Mouse (Mus musculus) urinary bladder, postnatal 10 days (tissue): ENCODE measurements around the gene Nid2.

Experiments used
- DNase-seq: peaks from one replicate; pipeline ENCODE4 v3.0.0; 2022; ENCODE audit warnings: low spot score

The Nid2 gene

DNA sequence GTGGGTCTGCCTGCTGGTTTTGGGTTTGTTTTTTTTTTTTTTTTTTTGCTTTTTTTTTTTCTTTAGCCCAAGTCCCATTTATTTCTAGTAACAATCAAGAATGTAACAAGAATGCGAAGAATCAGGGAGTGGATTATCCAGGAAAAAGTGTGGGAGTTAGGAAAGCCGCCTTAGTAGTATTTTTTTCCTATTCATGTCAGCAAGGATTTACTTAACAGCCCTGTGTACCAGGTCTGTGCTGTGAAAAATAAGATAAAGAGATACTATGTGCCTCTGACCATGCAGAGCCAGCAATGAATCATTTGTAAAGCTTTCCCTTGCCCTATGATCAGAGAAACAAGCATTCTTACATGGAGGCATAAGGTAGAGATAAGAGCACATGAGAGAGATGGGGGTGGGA lies 4.8 kb upstream of the Nid2 start:
- DNase-seq = no peak

DNA sequence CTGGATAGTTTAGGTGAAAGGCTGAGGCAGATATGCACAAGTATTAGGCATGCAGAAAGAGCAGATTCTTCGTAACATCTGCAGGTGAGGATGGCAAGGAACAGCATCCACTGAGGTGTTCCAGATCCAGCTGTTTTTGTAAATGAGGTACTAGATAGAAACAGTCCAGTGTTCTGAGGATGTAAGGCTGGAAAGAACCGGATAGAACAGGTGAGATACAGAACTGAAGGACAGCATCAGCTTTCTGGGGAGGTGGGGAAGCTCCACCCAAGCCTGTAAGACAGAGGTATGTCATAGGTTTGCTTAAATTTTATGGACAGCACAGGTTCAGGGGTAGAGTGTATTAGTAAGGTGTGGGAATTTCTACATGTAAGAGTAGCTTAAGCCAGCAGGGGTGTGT lies 4.3 kb upstream of the Nid2 start:
- DNase-seq = no peak

DNA sequence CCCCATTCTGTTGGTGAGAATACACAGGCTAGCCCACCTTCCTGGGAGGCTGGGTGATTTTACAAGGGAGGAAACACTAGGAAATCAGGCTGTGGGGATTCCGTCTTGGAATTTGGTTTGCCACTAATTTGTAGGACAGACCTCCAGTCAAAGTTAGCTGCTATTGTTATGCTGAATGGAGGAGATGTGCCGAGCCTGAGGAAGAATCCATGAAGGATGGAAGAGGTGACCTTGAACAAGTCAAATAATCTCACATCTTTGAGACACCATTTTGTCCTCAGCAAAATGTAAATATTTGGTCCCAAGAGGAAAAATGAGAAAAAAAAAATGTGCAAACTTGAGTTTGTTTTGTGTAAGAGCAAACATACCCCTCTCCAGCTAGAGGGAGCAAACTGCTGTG lies 1.3 kb upstream of the Nid2 start:
- DNase-seq = no peak

DNA sequence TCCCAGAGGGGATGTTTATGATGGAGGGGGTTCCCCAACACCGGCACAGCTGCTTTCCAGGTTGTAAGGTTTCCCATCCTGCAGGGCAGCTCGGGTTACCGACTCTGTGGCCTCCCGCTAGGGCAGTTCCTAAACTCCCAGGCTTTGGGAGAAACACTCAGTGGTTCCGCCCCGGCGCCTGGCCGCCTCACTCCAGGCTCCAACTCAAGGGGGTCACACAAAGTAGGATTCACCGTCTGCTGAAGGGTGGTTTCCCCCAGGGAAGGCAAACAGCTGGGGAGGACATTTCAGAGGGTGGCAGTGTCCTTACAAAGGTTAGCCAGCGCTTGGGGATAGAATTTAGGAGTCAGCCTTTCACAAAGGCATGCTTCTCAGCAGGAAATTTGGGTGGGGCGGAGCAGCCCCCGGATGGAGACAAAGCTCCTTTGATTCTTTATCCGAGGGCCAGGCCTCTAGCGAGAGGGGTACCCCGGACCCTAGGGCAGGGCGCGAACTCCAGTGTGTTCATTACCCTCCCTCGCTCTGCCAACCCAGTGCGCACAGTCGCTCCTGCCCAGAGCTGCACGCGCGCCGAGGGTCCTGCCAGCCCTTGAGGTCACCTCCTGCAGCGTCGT lies 547 bp upstream of the Nid2 start:
- DNase-seq = no peak

DNA sequence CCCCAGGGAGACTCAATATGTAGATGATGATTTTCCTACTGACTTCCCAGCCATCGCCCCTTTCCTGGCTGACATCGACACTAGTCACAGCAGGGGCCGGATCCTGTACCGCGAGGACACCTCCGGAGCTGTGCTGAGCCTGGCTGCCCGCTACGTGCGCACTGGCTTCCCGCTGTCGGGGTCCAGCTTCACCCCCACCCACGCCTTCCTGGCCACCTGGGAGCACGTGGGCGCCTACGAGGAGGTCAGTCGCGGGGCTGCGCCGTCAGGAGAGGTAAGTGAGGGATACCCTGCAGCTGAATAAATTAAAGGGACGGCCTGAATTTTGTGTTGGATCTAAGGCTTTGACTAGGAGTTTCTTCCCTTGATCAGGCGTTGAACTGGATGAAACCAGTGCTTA lies 1.2 kb downstream of the Nid2 start:
- DNase-seq = no peak

DNA sequence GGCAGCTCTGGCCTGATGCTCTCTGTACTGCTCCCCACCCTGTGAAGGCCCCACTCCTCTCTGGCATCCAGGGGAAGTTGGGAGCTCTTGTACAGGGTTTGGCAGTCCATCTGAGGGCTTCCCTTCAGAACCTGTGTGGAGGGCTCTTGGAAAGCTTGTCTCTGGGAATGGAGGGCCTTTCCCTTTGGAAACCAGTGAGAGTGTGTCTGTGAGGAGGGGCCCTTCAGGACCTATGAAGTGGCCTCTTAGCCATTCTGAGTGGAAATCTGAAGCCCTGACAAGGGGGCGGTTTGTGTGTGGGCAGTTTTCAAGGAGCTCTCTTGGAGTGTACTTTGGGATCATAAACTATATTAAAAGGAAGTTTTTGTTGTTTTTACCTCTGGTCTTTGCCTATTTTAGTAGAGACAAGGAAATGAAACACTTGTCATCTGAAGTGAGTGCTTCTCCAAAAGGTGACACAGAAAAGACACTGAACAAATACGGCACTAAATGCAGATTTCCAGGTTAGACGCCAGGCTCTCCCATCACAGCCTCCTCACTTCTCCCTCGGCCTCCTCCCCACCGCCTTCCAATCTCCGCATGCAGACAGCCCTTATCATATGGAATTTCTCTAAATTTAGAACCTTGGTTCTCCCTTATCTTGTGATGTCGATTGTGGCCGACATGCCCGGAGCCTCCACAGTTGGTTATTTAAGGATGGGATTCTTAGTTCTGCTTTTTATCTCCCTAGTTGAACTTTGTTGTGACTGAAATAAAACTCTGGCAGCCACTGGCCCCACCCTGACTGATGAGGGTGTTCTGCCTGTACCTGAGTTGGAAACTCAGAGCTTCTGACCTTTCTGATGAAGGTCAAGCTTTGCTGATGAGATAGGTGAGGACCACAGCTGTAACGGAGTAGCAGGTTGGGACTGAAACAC lies 8.5 kb downstream of the Nid2 start:
- no peak for DNase-seq

DNA sequence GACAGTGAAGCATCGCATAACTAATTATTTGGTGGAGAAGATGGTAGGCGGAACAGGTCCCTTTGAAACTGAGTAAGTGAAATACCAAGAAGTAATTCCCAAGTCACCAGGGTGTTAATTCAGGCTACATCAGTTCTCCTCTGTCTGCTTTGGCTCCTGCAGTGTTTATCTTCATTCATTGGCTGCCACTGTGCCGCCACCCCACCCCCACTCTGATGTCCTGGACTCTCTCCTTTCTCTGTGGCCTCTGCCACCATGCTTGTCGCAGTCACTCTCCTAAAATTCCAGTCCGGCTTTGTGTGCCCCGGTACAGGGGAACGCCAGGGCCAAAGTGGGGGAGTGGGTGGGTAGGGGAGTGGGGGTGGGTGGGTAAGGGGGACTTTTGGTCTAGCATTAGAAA lies 9.7 kb downstream of the Nid2 start:
- no peak for DNase-seq

DNA sequence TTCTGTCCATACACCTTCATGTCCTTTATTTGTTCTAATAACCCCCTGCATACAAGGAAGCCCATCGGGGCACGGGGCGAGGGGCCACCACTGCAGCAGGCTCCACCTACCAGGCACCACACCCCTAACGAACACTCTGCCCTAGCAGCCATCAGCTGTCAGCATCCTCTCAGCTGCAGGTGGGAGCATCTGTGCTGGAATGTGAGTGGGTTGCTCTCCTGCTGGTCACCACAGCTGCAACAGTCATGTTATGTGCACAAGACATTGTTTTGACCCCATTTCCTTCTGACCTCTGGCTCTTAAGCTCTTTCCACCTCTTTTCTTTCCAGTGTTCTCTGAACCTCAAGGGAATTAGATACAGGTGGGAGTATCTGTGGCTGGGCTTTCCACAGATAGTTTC lies 10.9 kb downstream of the Nid2 start:
- DNase-seq = no peak

DNA sequence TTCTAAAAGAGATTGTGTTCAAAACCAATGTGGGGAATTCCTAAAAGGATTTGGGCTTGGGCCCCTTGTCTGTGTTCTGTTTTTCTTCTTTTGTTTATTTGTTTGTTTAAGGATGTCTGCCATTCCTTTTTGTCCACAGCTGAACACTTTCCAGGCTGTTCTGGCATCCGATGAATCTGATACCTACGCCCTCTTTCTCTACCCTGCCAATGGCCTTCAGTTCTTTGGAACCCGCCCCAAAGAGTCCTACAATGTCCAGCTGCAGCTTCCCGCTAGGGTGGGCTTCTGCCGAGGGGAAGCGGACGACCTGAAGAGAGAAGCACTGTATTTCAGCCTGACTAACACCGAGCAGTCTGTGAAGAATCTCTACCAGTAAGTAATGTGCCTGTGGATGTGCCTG lies 12.5 kb downstream of the Nid2 start:
- no peak for DNase-seq

DNA sequence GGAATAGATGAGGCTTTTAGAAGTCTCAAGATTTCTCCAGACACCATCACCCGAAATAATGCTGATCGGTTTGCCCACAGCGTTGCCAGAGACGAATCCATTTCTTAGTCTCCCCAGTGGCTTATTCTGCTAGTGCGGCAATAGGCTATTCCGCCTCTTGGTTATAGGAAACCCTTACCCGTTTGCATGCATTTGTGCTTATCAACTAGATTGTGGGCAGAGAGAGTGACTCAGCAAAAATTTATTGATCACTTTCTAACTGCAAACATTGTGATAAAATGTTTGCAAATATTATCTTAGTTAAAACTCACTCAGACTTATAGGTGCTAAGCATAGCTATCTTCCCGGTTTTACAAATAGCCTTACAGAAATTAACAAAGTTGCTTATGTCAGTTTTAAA lies 13.3 kb downstream of the Nid2 start:
- DNase-seq = no peak

DNA sequence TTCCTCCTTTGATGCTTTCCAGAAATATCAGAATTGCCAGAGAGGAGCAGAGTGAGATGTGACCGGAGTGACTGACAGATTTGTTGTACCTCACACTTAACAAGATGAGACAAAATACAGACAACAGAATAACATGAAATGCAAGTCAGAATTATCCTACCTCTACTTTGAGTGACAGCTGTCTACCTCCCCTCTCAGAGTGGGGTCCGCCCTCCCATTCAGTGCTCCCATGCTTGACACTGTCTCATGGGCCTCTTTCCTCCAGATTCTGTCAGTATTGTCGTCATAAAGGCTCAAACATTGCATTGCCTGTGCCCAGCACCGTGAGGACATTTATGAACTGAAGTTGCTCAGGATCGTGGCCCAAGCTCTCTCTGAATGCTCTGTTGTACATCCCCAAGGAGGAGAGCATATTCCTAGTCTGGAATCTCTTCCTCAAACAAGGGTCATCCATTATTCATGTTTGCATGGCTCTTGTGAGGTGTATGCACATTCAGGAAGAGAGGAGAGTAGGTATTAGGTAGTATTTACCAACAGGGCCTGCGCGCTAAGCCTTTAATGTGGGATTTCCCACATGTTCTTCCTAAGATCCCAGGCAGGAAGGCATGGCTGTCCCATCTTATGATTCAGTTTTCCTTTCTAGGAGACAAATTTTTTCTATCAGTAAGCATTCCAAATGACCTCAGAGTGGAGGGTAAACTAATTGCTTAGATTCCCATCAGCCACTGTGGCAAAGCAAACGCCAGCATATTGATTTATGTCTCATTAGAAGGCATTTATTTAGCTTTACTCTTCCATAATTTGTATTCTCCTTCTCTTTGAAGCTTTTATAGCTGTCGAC lies 14.7 kb downstream of the Nid2 start:
- no peak for DNase-seq

DNA sequence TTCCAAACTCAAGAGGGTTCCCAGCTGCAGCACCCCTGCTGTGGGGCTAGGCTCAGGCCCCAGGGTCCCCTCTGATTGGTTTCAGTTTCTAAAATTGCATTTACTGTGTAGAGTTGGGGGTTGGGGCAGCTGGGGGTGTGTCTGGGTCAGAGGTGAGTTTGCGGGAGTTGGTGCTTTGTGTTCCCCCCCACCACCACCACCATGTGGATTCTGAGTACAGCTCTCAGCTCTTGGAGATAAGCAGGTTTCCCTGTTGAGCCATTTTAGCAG lies 15.2 kb downstream of the Nid2 start:
- DNase-seq = no peak

DNA sequence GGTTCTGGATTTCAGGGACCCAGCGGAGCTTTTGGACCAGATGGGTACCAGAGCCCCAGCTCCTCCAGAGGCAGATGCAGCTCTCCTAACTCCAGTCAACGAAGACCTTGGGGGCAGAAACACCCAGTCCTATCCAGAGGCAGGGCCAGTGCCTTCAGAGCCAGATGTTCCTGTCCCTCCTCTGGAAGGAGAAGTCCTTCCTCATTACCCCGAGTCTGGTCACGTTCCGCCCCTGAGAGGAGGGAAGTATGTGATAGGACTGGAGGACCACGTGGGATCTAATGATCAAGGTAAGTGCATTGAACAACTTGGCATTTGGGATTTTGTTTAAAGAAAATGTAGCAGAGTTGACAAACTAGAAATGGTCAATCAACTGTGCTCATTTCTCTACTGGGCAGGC lies 17.6 kb downstream of the Nid2 start:
- no peak for DNase-seq

DNA sequence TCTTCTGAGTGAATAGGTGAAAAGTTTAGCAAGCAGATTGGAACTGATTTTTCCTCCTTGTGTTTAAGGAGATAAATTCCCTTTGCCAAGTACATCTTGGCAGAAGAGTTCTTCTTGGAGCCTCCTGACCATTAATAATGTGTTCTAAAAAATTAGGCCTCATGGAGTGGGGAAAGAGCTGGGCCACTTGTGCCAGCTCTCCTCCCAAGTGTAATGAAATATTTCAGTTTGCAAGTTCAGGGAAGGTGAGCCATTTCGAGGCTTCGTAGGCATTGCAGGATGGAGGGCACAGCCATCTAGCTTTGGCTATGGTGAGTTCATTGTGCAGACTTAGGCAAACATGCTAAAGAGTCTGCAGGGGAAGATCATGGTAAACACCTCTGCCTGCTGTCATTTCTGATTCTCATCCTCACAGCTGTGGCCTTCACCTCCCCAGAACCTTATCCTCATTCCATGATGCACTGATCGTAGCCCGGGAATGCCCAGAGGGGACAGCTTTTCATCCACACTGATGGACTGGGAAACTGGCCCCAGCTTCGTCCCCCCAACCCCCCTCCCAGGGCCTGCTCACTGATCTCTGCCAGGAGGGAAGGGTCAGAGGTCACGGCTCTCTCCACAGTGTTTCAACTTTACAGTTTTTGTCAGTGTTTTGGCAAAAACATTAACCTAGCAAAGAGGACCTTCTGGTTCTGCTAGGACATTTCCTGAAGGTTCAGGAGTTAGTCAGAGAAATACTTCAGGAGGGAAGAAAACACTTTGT lies 18.6 kb downstream of the Nid2 start:
- DNase-seq = no peak

DNA sequence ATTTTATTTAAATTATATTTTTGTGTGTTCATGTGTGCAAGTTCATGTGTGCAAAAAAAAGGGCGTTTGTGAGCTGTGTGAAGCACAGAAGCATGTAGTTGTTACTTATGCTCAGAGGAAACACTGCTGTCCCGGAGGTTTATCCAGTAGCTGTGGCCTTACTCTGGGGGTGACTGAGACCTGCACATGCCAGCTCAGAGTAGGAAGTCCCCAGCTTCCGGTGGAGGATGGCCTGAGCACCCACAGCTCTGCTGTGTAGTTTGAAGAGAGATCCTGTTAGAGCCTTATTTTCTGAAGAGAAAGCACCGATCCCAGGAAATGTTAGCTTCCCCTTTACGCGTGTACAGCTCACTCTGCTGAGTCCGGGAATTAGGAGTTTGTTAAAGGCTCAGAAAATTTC lies 20.1 kb downstream of the Nid2 start:
- DNase-seq = no peak

DNA sequence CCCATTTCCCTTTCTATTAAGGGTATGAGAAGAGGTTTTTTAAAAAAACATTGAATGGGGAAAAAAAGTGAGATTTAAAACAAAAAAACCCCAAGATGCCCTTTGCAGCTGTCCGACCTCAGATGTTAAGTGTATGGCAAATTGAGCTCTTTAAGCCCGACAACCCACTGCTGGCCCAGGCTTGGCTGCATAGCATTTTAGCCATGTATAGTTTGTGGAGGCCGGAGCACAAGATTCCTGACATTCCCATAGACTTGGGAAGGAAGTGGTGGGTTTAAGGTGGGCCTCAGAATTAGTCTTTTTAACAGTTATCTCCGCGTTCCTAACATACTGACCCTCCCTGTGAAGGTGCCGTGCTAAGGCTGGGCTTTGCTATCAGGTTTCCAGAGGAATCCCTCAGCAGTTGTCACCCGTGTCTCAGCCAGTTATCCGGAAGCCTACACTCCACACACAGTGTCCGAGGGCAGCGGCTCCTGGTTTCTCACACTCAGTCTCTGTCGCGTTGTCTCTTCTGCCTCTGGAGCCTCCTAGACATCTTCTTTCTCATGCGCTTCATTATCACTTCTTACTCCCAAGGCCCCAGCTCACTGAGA lies 23.1 kb downstream of the Nid2 start:
- no peak for DNase-seq

DNA sequence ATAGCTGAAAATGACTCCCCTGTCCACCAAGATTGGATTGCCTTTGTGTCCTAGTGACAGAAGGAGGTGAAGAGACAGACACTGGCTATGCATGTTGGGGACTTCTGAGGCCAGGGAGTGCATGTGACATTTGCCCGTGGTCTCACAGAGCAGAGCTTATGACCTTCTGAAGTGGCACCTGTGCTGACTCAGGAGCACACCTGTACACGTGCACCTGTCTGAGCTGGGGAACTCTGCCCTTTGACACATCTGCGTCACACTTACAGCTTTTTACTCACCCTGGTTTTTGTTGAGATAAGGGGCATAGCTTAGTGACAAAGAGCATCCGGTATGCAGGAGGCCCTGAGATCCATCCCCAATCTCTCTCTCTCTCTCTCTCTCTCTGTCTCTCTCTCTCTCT lies 24.4 kb downstream of the Nid2 start:
- DNase-seq = no peak

DNA sequence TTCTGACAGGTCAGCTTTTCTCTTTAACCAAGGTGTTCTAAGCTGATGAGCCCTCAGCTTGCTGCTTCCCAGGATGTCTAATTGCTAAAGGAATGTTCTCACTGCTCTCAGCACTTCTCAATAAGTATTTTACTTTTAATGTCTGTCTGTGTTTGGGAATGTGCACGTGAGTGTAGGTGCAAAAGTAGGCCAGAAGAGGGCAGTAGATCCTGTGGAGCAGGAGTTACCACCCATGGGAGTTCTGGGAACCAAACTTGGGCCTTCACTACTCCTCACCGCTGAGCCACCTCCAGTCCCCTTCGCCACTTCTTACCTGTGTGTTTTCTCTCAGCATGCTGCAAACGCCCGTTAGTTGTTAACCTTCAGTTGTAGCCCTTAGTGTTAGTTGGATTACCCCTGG lies 25.1 kb downstream of the Nid2 start:
- no peak for DNase-seq

DNA sequence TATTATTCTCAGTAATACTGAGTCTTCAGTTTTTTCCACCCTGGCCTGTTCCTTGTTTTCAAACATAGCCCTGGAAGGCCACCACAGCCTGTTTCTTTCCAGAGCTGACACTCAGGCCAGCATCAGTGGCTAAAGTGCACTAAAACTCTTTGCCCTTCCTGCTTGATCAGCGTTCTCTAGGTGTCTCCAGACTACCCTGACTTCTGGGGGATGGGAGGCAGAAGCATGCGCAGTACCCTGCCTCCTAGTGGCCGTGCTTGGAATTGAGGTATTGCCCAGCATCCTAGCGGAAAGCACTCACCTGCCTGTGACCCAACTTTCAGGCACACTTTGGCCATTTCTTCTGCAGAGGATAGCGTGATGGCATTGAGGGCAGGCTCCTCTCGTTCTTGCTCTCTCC lies 25.8 kb downstream of the Nid2 start:
- no peak for DNase-seq

DNA sequence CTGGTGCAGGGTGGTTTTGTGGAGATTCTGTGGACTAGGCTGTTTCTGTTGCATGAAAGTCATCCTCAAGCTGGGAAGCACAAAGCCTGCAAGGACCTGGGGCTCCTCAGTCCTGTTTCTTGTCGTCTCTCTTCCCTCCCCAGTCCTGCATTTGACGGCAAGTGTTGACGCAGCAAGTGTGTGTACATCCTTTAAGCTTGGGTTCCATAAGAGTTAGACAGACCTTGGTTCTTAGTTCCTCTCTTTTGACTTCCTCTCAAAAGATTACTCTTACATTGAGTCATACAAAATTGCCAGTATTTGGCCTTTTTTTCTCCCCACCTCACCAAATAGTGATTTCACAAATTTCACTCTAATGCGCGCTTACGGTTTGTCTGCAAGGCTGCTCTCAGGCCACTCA lies 26.3 kb downstream of the Nid2 start:
- DNase-seq = no peak

DNA sequence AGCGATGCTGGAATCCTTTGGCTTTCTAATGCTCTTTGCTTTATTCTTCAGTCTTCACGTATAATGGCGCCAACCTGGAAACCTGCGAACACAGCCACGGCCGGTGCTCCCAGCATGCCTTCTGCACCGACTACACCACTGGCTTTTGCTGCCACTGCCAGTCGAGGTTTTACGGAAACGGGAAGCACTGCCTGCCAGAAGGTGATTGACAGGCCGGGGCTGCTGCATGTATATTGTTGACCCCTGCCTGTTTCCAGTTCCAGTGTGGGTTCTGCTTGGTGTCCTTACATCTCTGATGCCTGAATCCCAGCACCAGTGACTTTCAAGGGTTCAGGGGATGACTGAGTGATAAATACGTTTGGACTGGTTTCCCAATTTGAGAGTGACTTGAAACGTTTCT lies 26.9 kb downstream of the Nid2 start:
- no peak for DNase-seq
